Mouse (Mus musculus) megakaryocyte, adult 5-6 weeks (primary cell): Measurements from ENCODE around the gene Tmem150a. TPM values are rescaled to one million over a fixed set of nuclear protein-coding genes. Genes with fewer than 3 reads are reported as not detected.
A peak's percentile ranks its signal among the peaks of the same experiment; 100 is the strongest.

Experiments used
- ATAC-seq: 2 replicates; pipeline ENCODE4 v1.8.0; 2016; ENCODE audit warnings: mild to moderate bottlenecking, inconsistent platforms; ENCODE audit not compliant: poor library complexity, severe bottlenecking
- total RNA-seq, 2 experiments: library from RNA; stranded (forward) in 1 of 2; stranded (reverse) in 1 of 2; fragments of 153-499, 151-499 nt in 1 of 2; fragments of 221-1000, 200-1000 nt in 1 of 2; gene quantifications; 2 replicates each; pipeline versions ENCODE4 v1.2.3 to v1.2.4; 2015 to 2017

The Tmem150a gene
- total RNA-seq, 2 experiments from 2014 or later, result 0.20 to 0.26 TPM

GRCm38 (mm10) chr6:72350214-72350613 lies 5.0 kb upstream of the Tmem150a start:
- no peak for ATAC-seq

- ATAC-seq, result no peak
These were observed 2.4 kb upstream of the Tmem150a start for GRCm38 (mm10) chr6:72352636-72353405.

GRCm38 (mm10) chr6:72354025-72354424 lies 1.2 kb upstream of the Tmem150a start:
- no peak for ATAC-seq

GRCm38 (mm10) chr6:72356001-72356532 lies 820 bp downstream of the Tmem150a start:
- ATAC-seq, result no peak

GRCm38 (mm10) chr6:72357164-72358079 lies 2.2 kb downstream of the Tmem150a start:
- no peak for ATAC-seq

GRCm38 (mm10) chr6:72358086-72358764 lies 3.0 kb downstream of the Tmem150a start:
- no peak for ATAC-seq

- no peak for ATAC-seq
These were observed 4.1 kb downstream of the Tmem150a start for GRCm38 (mm10) chr6:72359343-72359742.

- no peak for ATAC-seq
These were observed 4.8 kb downstream of the Tmem150a start for GRCm38 (mm10) chr6:72359891-72360598.

GRCm38 (mm10) chr6:72360599-72360935 lies 5.3 kb downstream of the Tmem150a start:
- no peak for ATAC-seq

- no peak for ATAC-seq
These were observed 5.9 kb downstream of the Tmem150a start for GRCm38 (mm10) chr6:72361121-72361551.

- peak; percentile 98 for ATAC-seq
These were observed 7.1 kb downstream of the Tmem150a start for GRCm38 (mm10) chr6:72362132-72363028.

- no peak for ATAC-seq
These were observed 8.8 kb downstream of the Tmem150a start for GRCm38 (mm10) chr6:72364009-72364408.

- ATAC-seq, result no peak
These were observed 9.7 kb downstream of the Tmem150a start for GRCm38 (mm10) chr6:72364985-72365384.

- ATAC-seq, result no peak
These were observed 11.1 kb downstream of the Tmem150a start for GRCm38 (mm10) chr6:72366304-72366703.

- ATAC-seq, result no peak
These were observed 11.7 kb downstream of the Tmem150a start, which contains the start of gene Rnf181 for GRCm38 (mm10) chr6:72366844-72367443. Gene Rnf181 (minus strand): TSS chr6:72366956.

- no peak for ATAC-seq
These were observed 12.3 kb downstream of the Tmem150a start for GRCm38 (mm10) chr6:72367460-72367974.

GRCm38 (mm10) chr6:72369557-72369956 lies 14.3 kb downstream of the Tmem150a start:
- no peak for ATAC-seq

- ATAC-seq, result no peak
These were observed 14.8 kb downstream of the Tmem150a start for GRCm38 (mm10) chr6:72370091-72370490.

GRCm38 (mm10) chr6:72371147-72371546 lies 15.9 kb downstream of the Tmem150a start:
- ATAC-seq, result no peak
